Mouse (Mus musculus) erythroblast, embryonic 14.5 days (primary cell): ENCODE results near the gene St6galnac3.

Source experiments
- GATA1 ChIP-seq: IDR thresholded peaks from 2 replicates; pipeline ENCODE4 v1.6.1; 2012; ENCODE audit warnings: low read length, inconsistent platforms, mixed read lengths
- TAL1 ChIP-seq: IDR thresholded peaks from 3 replicates; pipeline ENCODE4 v1.6.1; 2012; ENCODE audit warnings: low read length, inconsistent platforms, mixed read lengths

DNA sequence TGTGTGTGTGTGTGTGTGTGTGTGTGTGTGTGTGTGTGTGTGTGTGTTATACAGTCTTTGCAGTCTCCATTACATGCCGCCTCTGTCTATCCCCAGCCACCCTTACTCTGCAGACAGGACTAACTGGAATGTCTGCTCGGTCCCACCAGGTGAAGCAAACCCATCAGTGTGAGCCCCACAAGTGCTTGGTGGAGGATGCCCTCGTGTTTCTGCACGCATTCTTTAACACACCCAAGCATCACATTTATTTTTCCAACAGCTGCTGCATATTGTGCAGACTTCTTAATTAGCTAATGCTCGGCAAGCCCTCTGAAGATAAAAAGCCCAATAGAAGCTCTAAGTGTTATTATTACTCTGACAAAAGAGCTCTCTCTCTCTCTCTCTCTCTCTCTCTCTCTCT lies 268.7 kb downstream of the St6galnac3 start:
- no peak for TF ChIP-seq GATA1
- TF ChIP-seq TAL1: no peak
